Mouse (Mus musculus): ENCODE data around the gene Rad54l.

The Rad54l gene

DNA sequence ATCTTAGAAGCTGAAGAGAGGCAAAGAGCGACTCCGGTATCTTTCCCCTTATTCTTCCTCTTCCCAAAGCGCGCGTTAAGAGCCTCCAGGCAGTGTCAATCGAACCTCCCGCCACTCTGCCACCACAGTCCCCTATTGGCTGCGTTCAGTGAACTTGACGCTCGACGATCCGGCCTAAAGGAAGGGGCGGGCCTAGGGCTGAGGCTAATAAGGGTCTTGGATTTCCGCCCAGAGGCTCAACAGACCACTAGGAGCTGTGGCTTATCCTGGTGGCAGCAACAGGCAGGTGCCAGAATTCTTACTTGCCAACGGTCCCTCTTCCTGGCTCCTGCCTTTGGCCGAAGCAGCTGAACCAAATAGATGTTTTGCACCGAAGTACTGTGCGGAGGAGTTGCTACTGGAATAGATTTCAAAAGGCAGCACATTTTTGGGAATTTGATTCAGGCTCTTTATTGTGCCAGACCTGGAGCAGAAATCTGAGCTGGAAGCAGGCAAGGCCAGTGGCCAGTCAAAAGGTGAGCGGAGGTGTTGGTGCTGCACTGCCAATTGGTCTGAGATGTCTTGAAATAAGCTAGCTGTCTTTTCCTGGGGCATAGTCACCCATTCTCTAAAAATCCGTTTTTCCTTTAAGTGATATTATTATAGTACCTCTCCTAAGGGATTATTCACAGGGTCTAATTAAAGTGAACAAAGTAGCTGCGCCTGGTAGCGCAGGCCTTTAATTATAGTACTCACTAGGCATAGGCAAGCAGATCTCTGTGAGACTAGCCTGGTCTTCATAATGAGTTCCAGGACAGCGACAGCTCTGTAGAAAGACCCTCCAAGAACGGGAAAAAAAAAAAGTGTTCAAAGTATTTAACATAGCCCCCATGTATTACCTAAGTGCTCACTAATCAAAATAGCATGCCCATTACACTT lies at the start of gene Rad54l, which contains the start of gene Pomgnt1:
Rad54l (minus strand) TSS at position 89 of the 918 bp plus-strand sequence.
Pomgnt1 (plus strand) TSS at position 239 of the 918 bp plus-strand sequence.
- peak; percentile 96 for DNase-seq (ENCODE audit: extremely low read depth, low read depth)

DNA sequence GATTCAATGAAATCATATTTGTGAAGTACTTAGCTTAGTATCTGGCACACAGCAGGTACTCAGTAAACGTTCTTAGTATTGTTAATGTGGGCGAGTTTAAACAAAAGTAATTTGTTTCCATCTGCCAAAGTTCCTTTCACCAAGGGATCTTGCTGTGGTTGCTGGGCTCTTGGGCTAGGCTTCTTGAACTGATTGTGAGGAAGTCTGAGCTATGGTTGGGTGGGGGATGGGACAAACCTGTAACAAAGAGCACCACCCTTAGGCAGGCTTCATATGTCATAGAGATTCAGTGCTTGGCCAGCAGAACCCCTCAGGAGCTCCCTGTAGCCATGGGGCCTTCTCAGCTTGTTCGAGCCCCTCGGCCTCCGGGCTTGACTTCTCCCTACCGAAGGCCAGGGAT lies 49.6 kb upstream of the Rad54l start, which contains the start of the genes 1700042G07Rik and Gm49337:
1700042G07Rik (plus strand) TSS at position 301 of the 400 bp plus-strand sequence.
Gm49337 (plus strand) TSS at position 313 of the 400 bp plus-strand sequence.
- no peak for DNase-seq (ENCODE audit: extremely low read depth, low read depth)

DNA sequence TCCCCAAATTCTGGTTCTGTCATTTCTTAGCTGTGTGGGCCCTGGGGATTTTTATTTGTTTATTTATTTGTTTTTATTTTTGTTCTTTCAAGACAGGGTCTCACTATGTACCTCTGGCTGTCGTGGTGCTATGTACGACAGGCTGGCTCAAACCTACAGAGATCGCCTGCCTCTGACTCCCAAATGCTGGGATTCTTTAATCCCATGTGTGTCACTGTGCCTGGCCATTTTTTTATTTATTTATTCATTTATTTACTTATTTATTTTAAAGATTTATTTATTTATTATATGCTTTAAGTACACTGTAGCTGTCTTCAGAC lies 45.8 kb upstream of the Rad54l start:
- no peak for DNase-seq (ENCODE audit: extremely low read depth, low read depth)

DNA sequence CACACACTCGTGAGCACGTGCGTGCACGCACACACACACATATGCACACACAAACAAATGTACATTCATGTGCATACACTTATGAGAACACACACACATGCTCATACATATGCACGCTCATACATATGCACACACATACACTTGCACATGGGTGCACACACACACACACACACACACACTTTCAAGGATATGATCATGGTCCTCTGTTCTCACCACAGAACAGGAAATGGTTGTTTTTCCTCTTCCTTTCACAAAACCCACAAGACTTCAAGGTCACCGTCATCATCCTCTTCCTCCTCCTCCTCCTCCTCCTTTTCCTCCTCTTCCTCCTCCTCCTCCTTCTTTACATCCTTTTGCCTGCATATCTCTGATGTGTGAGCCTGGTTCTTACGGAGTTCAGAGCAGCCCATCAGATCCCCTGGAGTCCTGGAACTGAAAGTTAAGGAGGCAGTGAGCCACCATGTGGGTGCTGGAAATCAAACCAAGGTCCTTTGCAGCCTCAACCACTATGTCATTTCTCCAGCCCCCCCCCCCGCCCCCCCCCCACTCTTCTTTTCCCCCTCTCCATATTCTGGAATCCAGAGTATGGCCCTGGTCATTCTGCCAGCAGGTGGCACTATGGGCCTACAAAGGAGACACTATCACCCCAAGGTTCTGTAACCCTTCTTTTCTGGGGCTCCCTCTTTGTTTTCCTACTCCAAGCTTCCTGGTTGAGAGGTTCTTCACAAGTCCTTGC lies 45.3 kb upstream of the Rad54l start:
- peak; percentile 37 for DNase-seq (ENCODE audit: extremely low read depth, low read depth)

DNA sequence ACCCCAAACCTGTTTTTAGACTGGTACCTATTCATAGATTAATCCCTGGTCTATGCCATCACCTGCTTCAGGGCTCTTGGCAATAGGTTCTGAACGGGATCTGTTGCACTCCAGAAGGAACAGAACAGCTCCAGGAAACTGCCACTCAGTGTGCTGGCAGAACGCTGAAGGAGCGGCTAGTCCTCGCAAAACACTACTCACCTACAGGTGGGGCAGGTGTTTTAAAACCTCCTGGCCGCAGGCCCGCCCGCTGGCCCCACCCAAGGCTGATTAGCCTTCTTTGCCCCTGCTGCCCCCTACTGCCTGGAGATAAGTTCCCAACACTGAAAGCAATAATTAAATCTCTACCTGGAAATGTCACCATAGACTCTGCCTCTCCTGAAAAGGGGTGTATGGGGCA lies 43.9 kb upstream of the Rad54l start, which contains the start of gene Tspan1:
Tspan1 (minus strand) TSS at position 198 of the 400 bp plus-strand sequence.
- DNase-seq (ENCODE audit: extremely low read depth, low read depth) = no peak

DNA sequence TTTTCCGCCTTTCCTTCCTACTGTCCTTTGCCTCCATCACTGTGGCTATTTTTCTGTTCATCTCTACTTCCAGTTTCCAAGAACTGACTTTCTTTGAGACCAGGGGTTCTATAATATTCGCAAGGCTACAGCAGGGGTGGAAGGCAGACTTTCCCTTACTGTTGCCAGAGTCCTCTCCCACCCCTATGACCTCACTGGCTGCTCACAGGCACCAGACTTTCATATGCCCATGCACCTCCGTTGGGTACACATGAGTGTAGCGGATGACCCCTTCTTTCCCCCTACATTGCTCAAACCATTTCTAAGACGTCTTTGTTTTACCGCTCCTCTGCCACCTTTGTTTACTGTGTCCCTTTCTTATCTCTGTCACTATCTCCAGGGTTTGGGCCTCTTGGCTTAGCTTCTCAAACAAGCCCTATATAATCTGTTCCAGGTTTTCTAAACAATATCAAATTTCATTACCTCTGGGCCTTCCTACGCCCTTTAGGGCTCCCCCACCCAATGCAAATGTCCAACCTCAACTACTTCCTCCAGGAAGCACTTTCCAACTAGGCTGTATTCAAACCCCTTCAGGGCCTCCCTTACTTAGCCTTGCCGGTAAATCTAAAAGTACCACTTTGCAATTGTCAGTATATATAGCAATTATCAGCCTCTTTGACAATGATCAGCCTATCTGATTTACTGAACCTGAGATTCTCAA lies 42.4 kb upstream of the Rad54l start:
- DNase-seq (ENCODE audit: extremely low read depth, low read depth) = no peak

DNA sequence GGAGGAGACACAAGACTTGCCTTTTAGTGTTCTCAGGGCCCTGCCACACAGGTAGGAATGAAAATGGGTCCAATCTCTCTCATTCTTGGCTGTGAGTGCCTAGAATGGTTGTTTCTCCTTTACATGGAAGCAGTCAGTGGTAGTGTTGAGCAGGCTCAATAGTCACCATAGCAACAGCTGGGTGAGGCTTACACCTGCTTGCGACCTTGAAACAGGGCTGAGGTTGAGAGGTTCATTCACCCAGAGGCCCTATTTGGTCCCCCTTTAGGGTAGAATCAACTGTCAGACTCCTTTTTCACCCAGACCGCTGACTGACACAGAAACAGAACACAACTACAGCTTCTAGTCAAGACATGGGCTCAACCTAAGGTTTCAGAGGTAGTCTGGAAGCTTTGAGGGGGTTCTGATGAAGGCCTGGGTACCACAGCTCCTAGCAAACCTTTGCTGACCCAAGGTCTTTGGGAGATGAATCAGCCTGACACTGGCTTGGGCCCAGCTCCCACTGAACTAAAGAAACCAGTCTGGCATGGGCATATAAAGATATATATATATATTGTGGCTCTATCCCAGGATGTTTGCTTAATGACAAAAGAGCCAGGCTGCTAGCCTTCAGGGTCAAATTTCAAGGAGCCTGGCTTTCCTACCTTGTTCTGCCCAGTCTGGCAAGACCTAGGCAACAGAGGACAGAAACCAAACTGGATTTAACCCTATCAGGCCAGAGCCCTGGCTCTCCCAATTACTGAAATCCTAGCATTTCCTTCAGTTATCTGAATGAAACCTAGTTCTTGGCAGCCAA lies 41.5 kb upstream of the Rad54l start:
- no peak for DNase-seq (ENCODE audit: extremely low read depth, low read depth)

DNA sequence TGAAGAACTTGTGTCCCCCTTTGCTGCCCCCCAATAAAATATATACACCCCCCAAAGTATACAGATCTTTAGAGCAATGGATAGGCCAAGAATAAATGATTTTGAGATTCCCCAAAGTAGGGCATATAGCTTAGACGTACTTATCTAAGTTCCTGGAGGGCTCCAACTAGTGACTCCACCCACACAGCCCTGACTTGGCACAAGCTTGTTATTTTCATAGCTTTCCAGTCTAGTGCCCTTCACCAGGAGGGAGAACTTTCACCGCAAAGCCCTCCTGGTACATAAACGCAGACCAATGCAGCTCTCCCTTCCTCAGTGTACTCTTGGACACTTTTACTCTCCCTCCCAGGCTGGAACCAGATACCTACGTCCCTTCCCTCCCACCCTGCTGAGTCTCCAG lies 38.7 kb upstream of the Rad54l start:
- no peak for DNase-seq (ENCODE audit: extremely low read depth, low read depth)

DNA sequence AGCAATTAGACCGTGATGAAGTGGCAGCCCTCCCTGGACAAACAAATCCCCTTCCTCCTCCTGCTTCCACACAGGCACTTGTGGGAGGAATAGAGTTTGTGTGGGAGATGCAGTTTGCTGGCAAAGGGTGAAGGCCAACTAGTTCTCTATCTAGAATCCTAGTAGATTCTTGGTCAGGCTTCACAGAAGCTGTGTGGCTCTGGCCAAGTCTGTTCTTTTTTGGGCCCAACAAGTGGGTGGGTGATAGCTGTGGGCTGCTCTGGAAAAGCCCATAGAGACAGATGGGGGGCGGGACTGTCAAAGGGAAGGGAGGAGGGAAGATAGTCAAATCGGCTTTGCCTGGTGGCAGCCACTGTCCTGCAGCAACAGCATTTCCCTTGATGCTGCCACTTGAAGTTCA lies 37.3 kb upstream of the Rad54l start:
- no peak for DNase-seq (ENCODE audit: extremely low read depth, low read depth)

DNA sequence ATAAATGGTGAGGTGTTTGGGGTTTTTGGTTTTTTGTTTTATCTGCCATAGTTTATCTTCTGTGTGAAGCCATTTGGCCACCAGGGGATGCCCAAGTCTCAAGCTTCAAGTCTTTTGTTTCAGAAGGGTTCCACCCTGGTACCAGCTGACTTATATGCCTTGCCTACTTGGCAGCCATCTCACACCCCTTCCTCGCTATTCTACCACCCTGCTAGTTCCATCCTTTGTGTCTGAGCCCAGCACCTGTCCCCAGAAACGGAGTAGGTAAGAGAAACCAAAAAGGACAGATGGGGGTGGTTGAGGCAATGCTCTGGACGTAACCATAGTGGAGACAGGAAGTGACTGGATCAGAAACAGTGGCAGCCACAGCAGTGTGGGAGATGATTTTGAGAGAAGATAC lies 36.4 kb upstream of the Rad54l start:
- DNase-seq (ENCODE audit: extremely low read depth, low read depth) = no peak

DNA sequence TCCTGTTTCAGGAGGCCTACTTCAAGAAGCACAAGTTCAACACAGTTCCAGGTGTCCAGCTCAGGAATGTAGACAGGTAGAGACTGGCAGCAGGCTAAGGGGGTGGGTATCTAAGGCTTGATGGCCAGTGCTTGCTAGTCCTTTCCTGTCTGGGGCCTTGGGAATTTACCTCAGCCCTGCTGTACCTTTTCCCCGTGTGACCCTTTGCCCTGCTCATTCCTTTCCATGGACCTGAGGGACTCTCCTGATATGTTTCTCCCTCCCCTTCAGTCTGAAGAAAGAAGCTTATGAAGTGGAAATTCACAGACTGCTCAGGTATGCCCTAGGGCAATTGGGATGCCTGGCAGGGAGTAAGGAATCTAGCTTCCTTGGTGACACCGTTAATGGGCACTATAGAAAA lies 34.4 kb upstream of the Rad54l start:
- no peak for DNase-seq (ENCODE audit: extremely low read depth, low read depth)

DNA sequence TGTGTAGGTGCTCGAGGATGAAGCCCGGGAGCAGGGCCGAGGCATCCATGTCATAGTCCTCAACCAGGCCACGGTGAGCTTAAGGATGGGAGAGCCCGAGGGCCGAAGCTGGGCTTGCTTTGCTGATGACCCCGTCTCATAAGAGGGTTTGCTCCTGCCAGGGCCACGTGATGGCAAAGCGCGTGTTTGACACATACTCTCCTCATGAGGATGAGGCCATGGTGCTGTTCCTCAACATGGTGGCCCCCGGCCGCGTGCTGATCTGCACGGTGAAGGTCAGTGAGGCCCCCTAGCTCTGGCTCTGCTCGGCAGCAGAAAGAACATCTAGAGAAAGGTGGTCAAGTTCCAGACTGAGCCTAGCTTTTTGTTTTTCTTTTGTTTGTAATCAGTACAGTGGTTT lies 29.2 kb upstream of the Rad54l start:
- no peak for DNase-seq (ENCODE audit: extremely low read depth, low read depth)

DNA sequence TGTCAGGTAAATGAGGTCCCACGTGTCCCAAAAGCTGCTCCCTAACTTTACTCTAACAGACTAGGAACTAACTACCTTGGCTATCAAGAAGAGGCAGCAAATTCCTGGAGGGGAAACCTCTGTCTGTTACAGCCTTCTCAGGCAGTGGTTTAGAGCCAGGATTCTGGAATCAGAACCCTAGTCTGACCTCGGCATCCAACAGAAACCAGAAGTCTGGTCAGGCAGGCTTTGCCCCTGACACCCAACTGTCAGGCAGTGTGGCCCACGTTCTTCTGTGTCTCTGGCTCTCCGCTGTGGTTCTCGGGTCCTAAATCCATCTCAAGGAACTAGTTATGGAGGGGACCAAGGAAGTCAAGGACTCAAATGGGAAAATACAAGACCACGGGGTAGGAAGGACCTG lies 27.7 kb upstream of the Rad54l start, which contains the start of gene Lurap1:
Lurap1 (minus strand) TSS at position 101 of the 400 bp plus-strand sequence.
- DNase-seq (ENCODE audit: extremely low read depth, low read depth) = no peak

DNA sequence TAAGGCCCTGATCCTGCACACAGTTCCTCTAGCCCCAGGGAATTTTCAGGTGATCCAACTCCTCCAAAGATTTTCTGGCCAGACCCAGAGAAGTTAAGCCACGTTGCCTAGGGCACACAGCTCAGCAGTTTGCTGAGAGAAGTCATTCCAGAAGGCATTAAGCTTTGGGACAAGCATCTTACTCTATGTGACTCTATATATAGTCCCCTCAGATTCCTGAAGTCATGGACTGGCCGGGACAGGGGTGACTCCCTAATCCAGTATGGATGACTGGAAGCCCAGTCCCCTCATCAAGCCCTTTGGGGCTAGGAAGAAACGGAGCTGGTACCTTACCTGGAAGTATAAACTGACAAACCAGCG lies 27.4 kb upstream of the Rad54l start:
- DNase-seq (ENCODE audit: extremely low read depth, low read depth) = no peak

DNA sequence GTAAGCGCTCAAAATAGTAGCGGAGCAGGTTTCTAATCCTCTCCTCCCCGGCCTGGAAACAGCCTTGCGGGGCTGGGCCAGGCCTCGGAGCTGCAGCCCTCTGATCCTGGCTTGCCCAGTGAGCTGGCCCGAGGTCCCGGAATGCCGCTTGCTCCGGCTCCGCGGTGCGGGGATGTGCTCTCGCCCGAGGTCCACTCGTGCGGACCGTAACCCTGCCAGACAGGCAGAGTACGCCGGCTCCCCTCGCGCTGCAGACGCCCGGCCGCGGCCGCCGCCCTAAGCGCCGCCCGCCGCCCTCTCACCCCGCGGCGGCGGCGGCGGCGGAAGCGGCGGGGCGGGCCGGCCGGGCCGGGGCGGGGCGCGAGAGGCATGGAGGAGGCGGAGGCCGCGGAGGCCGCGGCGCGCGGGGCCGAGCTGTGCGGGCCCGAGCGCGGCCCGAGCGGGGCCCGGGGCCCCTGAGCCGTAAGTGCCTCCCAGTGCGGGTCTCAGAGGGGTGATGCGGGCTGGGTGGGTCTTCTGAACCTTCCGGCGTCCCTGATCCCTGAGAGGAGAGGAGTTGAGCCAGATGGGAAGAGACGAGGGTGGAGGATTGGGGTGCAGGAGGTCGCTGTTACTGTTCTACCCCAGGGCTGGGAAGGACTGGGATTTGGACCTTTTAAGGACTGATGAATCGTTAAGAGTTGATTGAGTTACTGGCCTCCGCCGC lies 26.8 kb upstream of the Rad54l start:
- DNase-seq (ENCODE audit: extremely low read depth, low read depth) = no peak

DNA sequence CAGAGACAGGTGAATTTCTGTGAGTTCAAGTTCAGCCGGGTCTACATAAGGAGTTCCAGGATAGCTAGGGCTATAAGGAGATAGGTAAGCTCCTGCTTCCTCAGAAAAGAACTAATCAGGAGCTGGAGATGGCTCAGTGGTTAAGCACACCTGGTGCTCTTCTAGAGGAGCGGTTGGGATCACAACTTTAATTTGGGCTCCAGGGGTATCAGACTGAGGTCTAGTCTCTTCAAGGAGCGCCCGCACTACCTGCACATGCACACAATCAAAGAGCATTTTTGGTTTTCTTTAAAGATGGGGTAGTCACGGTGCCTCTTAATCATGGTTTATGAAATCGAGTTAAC lies 26.3 kb upstream of the Rad54l start:
- no peak for DNase-seq (ENCODE audit: extremely low read depth, low read depth)

DNA sequence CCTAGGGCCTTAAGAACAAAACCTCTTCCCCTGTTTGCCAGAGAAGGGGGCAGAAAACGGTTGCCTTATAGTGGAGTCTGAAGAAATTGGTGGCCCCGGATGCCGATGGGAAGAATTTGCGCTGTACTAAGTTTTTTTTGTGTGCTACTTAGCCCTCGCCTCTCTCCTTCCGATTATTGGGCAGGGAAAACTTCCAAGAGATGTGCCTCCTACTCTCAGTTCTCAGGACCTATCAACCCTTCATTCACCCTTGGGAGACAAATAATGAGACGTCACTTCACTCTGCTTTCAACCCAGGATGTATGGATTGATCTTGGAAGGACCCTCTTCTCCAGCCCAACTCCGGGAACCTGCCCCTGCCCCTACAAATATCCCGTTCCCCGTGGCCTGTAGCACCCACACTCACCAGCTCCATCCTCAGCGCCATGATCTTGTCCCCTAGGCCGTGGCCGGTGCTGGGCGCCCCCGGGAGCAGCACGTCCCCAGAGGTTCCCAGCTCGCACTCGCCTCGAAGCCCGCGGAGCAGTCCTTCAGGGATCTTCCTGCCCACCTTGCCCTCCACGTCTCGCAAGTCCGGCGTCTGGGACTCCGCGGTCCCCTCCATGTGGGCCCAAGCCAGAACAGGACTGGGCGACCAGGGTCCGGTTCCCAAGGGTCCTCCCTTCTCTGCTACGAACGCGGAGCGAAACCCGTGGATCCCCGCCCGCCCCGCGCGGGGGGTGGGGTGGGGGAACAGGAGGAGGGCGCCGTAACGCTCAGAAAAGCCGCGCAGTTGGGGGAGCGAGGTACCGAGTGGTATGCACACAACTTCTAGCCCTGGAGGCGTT lies 20.6 kb upstream of the Rad54l start:
- DNase-seq (ENCODE audit: extremely low read depth, low read depth) = no peak

DNA sequence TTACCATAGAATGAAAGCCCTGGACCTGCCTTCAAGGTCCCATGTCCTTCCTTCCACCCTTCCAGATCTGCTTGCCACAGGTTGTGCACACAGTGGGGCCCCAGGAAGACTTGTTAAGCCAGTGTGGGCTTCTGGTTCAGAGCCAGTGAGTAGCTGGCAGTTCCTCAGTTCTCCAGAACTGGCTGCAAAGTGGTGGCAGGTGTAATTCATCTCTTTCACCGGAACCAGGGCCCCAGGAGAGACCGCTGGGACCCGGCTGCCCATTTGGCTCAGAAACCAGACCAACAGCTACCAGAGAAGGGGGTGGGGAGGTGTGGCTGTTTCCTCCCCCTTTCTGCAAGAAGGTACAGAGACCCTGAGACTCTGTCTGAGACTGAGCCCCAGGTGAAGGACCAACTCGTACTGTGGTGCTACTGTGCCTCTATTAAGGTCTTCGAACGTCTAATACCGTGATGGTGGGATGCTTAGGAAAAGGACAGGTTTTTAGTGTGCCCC lies 19.9 kb upstream of the Rad54l start:
- no peak for DNase-seq (ENCODE audit: extremely low read depth, low read depth)

DNA sequence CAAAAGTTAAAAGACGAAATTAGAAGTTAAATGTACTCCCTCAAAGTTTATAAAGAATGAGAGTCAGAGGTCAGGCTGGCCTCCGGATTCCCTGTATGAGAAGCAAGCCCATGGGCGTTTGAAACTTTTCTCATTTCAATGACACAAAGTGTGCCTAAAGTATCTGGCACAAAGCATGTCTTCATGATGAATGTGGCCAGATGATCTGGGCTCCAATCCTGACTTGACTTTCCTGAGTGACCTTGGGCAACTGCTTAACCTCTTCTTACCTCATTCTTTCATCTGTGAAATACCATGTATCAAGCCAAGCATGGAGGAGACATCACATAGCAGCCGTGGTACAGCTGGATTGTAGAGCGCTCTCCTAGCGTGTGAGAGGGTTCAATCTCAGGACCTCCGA lies 18.8 kb upstream of the Rad54l start:
- DNase-seq (ENCODE audit: extremely low read depth, low read depth) = no peak
